Mouse (Mus musculus) MEL (cell line): Measurements from ENCODE around the gene Ube2l6.

Experiments
- CHD2 ChIP-seq: IDR thresholded peaks from 2 replicates; pipeline ENCODE4 v1.6.1; 2011; ENCODE audit warnings: low read length, improper control_type of control experiment
- E2F4 ChIP-seq: IDR thresholded peaks from 2 replicates; pipeline ENCODE4 v1.6.1; 2011; ENCODE audit warnings: low read depth, low read length, improper control_type of control experiment, borderline replicate concordance
- EP300 ChIP-seq, 2 experiments: IDR thresholded peaks; 2 replicates each; pipeline ENCODE4 v1.6.1; 2011; ENCODE audit warnings: improper control_type of control experiment in 2 of 2, low read length in 2 of 2, low read depth in 1 of 2, mild to moderate bottlenecking in 1 of 2
- JUND ChIP-seq: IDR thresholded peaks from 2 replicates; pipeline ENCODE4 v1.6.1; 2011; ENCODE audit warnings: low read depth, mild to moderate bottlenecking, improper control_type of control experiment, low read length
- MAZ ChIP-seq: IDR thresholded peaks from 2 replicates; pipeline ENCODE4 v1.6.1; 2012; ENCODE audit warnings: low read depth, mild to moderate bottlenecking, inconsistent platforms, low read length, improper control_type of control experiment
- POLR2A ChIP-seq, 2 experiments: IDR thresholded peaks; 2 replicates each; pipeline ENCODE4 v1.6.1; 2011 to 2012; ENCODE audit warnings: low read length in 2 of 2, mild to moderate bottlenecking in 2 of 2, control low read depth in 1 of 2, improper control_type of control experiment in 1 of 2, low read depth in 1 of 2, moderate library complexity in 1 of 2; ENCODE audit not compliant: control insufficient read depth in 1 of 2, insufficient read depth in 1 of 2, poor library complexity in 1 of 2
- ZNF384 ChIP-seq: IDR thresholded peaks from 2 replicates; pipeline ENCODE4 v1.6.1; 2012; ENCODE audit warnings: low read depth, mild to moderate bottlenecking, inconsistent platforms, low read length, improper control_type of control experiment

DNA sequence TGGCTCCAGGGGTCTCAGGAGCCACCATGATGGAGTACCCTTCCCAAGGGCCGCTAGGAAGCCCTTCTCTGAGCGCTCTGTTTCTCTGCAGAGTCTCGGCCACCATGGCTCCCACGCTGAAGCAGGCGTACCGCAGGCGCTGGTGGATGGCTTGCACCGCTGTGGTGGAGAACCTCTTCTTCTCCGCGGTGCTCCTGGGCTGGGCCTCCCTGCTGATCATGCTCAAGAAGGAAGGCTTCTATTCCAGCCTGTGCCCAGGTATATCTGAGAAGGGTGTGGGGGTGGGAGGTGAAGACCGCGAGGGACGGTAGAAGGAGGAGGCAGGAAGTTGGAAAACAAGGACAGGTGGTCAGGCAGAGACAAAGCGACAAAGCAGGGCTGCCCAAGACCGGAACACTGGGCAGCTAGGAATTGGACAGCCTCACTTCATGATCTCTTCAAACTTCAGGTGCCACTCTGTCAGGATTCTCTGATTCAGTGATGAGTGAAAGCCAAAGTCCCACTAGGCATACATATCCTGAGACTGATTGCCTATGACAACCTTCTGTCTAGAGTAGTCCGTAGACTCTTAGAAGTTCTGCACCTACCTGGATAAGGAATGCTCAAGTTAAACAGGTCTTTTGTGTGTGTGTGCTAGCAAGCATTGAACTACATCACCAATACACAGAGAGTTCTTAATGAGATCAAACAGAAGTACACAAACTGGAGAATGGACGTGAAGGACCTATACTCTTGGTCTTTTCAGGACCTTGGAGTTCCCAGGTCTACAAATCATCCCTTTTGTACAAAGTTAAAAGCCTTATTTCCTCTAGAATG, 42.3 kb downstream of the Ube2l6 start:
- TF ChIP-seq CHD2, result no peak
- TF ChIP-seq E2F4, result no peak
- no peak; a peak in 2 of 4 replicates for TF ChIP-seq POLR2A (IDR thresholded peaks at IDR 0.05; ENCODE audit: control insufficient read depth in 1 of 2, insufficient read depth in 1 of 2, low read depth in 1 of 2, low read length in 2 of 2, poor library complexity in 1 of 2)
- TF ChIP-seq JUND, result no peak
- TF ChIP-seq ZNF384, result no peak
- TF ChIP-seq MAZ, result no peak
- no peak for TF ChIP-seq EP300 (IDR thresholded peaks at IDR 0.05; ENCODE audit: low read depth in 1 of 2, low read length in 2 of 2)
